Mouse (Mus musculus) heart, embryonic 11.5 days (tissue): ENCODE measurements at regions not wholly inside any gene's neighbourhood (a gene's known extent, or its start where the extent isn't known, plus 50 kb on each side); places are given as distances from the start of the nearest gene placed in this dataset.

Experiments used
- ATAC-seq: fragments of 200-750 bp; cut with Nextera tagmentation; replicated peaks from 2 replicates; pipeline ENCODE4 v1.8.0; 2017; ENCODE audit warnings: moderate library complexity; ENCODE audit not compliant: insufficient number of reproducible peaks, low FRiP score, low TSS enrichment
- H3K27ac ChIP-seq: fragments of 300-500 bp; sonication (generic); 2 replicates; pipeline ENCODE4 v1.5.1; 2014; ENCODE audit warnings: mild to moderate bottlenecking, low read depth, low read length
- H3K27me3 ChIP-seq: fragments of 300-500 bp; sonication (generic); 2 replicates; pipeline ENCODE4 v1.6.1; 2014; ENCODE audit warnings: mild to moderate bottlenecking, low read length, mixed read lengths; ENCODE audit not compliant: control insufficient read depth, insufficient read depth
- H3K36me3 ChIP-seq: fragments of 300-500 bp; sonication (generic); 2 replicates; pipeline ENCODE4 v1.6.1; 2014; ENCODE audit warnings: mild to moderate bottlenecking, low read length, moderate library complexity, mixed read lengths; ENCODE audit not compliant: control insufficient read depth, insufficient read depth
- H3K4me1 ChIP-seq: fragments of 300-500 bp; sonication (generic); 2 replicates; pipeline ENCODE4 v1.6.1; 2014; ENCODE audit warnings: low read length; ENCODE audit not compliant: control insufficient read depth, insufficient read depth
- H3K4me2 ChIP-seq: fragments of 300-500 bp; sonication (generic); 2 replicates; pipeline ENCODE4 v1.6.1; 2014; ENCODE audit warnings: mild to moderate bottlenecking, moderate library complexity
- H3K4me3 ChIP-seq: fragments of 300-500 bp; sonication (generic); 2 replicates; pipeline ENCODE4 v1.5.1; 2014; ENCODE audit warnings: low read depth, low read length
- H3K9ac ChIP-seq: fragments of 300-500 bp; sonication (generic); 2 replicates; pipeline ENCODE4 v1.6.1; 2014; ENCODE audit warnings: mild to moderate bottlenecking, low read depth, low read length, moderate library complexity
- H3K9me3 ChIP-seq: fragments of 300-500 bp; sonication (generic); replicated peaks from 2 replicates; pipeline ENCODE4 v1.6.1; 2016; ENCODE audit warnings: low read length; ENCODE audit not compliant: control insufficient read depth
- WGBS: fragments of 180-500 bp; shearing (Covaris S2); extraction: QIAGEN DNeasy Blood & Tissue Kit; methylation state at CpG from one replicate; pipeline ENCODE4 v1.1.7; 2014; ENCODE audit not compliant: insufficient replicate concordance; 5-methylcytosine and 5-hydroxymethylcytosine counted together

- Histone ChIP-seq H3K4me2 (no peak overlapping the region), H3K4me1 (no peaks in the 10 kb centered on the region), H3K27ac (no peak overlapping the region), H3K9ac (no peak overlapping the region), H3K9me3 (no peaks in the 10 kb centered on the region), H3K36me3 (no peaks in the 10 kb centered on the region), H3K27me3 (no peaks in the 10 kb centered on the region), H3K4me3 (no peak overlapping the region)
- whole genome bisulfite sequencing, result 77% methylated on average over 3 of the region's 3 CpGs
- no peak for ATAC-seq
Observed at GRCm38 (mm10) chr8:89630540-89630939, 586.6 kb upstream of the Sall1 start.

- 37% methylated on average over 7 of the region's 7 CpGs for WGBS
- H3K9me3 ChIP-seq, result 0 out of 2 replicates have a peak, but pooled peaks cover 2% of the 10 kb centered on the region
- H3K27me3 ChIP-seq, result no peaks in the 10 kb centered on the region
- H3K27ac ChIP-seq, result no peak overlapping the region
- no peaks in the 10 kb centered on the region for H3K36me3 ChIP-seq
- H3K9ac ChIP-seq, result no peak overlapping the region
- H3K4me1 ChIP-seq, result no peaks in the 10 kb centered on the region
- H3K4me2 ChIP-seq, result no peak overlapping the region
- H3K4me3 ChIP-seq, result no peak overlapping the region
- ATAC-seq, result no peak
Observed at GRCm38 (mm10) chr8:89618089-89618488, 574.1 kb upstream of the Sall1 start.

DNA sequence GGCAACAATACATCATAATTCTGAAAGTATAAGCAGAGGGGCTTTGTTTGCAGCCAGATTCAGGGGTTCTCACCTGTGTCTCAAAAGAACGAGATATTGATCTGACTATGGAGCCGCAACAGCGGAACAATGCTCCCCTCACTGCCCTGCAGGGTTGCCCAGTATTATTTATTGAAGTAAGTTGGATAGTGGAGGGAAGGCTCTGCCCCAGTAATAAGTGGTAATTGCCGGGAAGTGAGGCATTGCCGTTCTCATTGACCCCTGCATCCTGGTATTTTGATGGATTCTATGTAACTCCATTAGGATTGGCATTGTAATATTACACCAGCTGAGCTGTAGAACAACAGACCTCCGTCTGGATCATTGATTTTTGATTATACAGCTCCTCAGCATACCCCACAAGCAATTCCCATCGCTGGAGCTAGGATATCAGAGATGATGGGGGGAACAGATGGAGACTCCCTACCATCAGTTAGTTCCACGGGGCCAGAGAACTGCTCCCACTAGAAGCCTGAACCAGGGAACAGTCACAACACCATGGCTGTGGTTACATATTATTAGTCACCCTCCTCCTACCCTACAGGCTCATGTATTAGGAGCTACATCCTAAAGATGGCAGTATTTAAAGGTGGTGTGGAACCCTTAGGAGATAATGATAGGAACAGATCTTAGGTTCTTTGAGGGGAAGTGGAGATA lies 572.0 kb upstream of the Sall1 start:
- Histone ChIP-seq H3K27me3 (no peaks in the 10 kb centered on the region), H3K27ac (no peak overlapping the region), H3K4me3 (no peak overlapping the region), H3K4me1 (no peaks in the 10 kb centered on the region), H3K9me3 (0 out of 2 replicates have a peak, but pooled peaks cover 2% of the 10 kb centered on the region), H3K9ac (no peak overlapping the region), H3K4me2 (no peak overlapping the region), H3K36me3 (no peaks in the 10 kb centered on the region)
- no peak for ATAC-seq
- 77% methylated on average over 8 of the region's 8 CpGs for WGBS

GRCm38 (mm10) chr8:89609074-89609473 lies 565.1 kb upstream of the Sall1 start:
- H3K9me3 ChIP-seq, result no peaks in the 10 kb centered on the region
- ATAC-seq, result no peak
- no peak overlapping the region for H3K27ac ChIP-seq
- 60% methylated on average over 4 of the region's 4 CpGs for whole genome bisulfite sequencing
- H3K4me2 ChIP-seq, result no peak overlapping the region
- H3K36me3 ChIP-seq, result no peaks in the 10 kb centered on the region
- no peak overlapping the region for H3K9ac ChIP-seq
- no peaks in the 10 kb centered on the region for H3K4me1 ChIP-seq
- no peaks in the 10 kb centered on the region for H3K27me3 ChIP-seq
- H3K4me3 ChIP-seq, result no peak overlapping the region

GRCm38 (mm10) chr8:89605905-89606468 lies 562.0 kb upstream of the Sall1 start:
- Histone ChIP-seq H3K27me3 (no peaks in the 10 kb centered on the region), H3K4me3 (no peak overlapping the region), H3K9me3 (no peaks in the 10 kb centered on the region), H3K9ac (no peak overlapping the region), H3K4me1 (no peaks in the 10 kb centered on the region), H3K36me3 (no peaks in the 10 kb centered on the region), H3K27ac (no peak overlapping the region), H3K4me2 (no peak overlapping the region)
- 87% methylated on average over 4 of the region's 4 CpGs for WGBS
- ATAC-seq, result no peak

GRCm38 (mm10) chr8:89604461-89604860 lies 560.5 kb upstream of the Sall1 start:
- Histone ChIP-seq H3K9ac (no peak overlapping the region), H3K4me1 (no peaks in the 10 kb centered on the region), H3K27ac (no peak overlapping the region), H3K9me3 (no peaks in the 10 kb centered on the region), H3K27me3 (no peaks in the 10 kb centered on the region), H3K4me3 (no peak overlapping the region), H3K4me2 (no peak overlapping the region), H3K36me3 (no peaks in the 10 kb centered on the region)
- 83% methylated on average over 3 of the region's 3 CpGs for WGBS
- no peak for ATAC-seq

DNA sequence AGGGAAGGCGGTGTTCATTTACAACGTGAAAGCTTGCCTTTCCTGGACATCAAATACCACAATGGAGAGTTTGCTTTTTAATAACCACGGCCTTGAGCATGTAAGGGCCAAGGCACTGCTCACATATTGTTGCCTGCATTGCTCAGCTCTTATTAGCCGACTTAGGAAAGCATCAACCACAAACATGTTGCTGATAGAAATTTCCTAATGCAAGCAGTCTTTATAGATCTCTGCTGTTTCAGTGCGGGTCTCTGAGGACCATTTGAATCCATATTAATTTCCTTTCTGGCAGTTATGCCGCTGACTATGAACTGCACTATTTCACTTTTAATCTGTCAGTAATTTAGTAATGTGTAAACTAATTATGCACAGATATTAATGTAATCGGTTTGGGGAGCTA lies 552.4 kb upstream of the Sall1 start:
- Histone ChIP-seq H3K4me2 (no peak overlapping the region), H3K36me3 (no peaks in the 10 kb centered on the region), H3K9me3 (no peaks in the 10 kb centered on the region), H3K27ac (no peak overlapping the region), H3K9ac (no peak overlapping the region), H3K4me1 (no peaks in the 10 kb centered on the region), H3K27me3 (no peaks in the 10 kb centered on the region), H3K4me3 (no peak overlapping the region)
- no peak for ATAC-seq
- 78% methylated on average over 7 of the region's 7 CpGs for WGBS

- no peak overlapping the region for H3K4me2 ChIP-seq
- no peaks in the 10 kb centered on the region for H3K9me3 ChIP-seq
- H3K36me3 ChIP-seq, result no peaks in the 10 kb centered on the region
- peaks cover 2% of the 10 kb centered on the region; the same call in 1 of the 2 replicates for H3K27me3 ChIP-seq
- H3K9ac ChIP-seq, result no peak overlapping the region
- H3K27ac ChIP-seq, result no peak overlapping the region
- no peaks in the 10 kb centered on the region for H3K4me1 ChIP-seq
- no peak for ATAC-seq
- no peak overlapping the region for H3K4me3 ChIP-seq
Observed at GRCm38 (mm10) chr8:89583091-89583490, 539.1 kb upstream of the Sall1 start.

- ATAC-seq, result no peak
- Histone ChIP-seq H3K27me3 (peaks cover 2% of the 10 kb centered on the region; the same call in 1 of the 2 replicates), H3K4me2 (no peak overlapping the region), H3K9ac (no peak overlapping the region), H3K4me1 (no peaks in the 10 kb centered on the region), H3K36me3 (no peaks in the 10 kb centered on the region), H3K27ac (no peak overlapping the region), H3K4me3 (no peak overlapping the region), H3K9me3 (no peaks in the 10 kb centered on the region)
Observed at GRCm38 (mm10) chr8:89582566-89582965, 538.6 kb upstream of the Sall1 start.
